Mouse (Mus musculus): Measurements from ENCODE around the gene Fam222b. TPM values are rescaled to one million over a fixed set of nuclear protein-coding genes. Genes with fewer than 3 reads are reported as not detected.

The Fam222b gene
- polyA plus RNA-seq, 1 experiment from 2014 or later: 33.2 TPM

DNA sequence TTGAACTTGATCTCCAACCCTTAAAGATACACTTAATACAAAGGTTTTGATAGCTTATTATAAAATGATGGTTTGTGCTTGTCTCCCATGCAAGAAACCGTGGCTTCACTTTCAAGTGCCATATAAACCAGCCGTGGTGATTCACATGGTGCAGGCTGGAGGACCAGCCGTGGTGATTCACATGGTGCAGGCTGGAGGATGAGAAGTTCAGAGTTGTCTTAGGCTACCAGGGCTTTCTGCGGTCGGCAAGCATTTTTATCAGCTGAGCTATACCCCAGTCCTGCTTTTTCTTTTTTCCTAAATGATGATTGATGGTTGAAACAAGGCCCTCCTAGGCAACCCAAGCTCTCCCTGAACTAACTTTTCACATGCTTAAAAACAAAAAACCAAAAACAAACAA is 7.7 kb downstream of the Fam222b start:
- Histone ChIP-seq H3K4me3 (ENCODE audit: low read depth, low read length) (no peak overlapping the region), H3K4me1 (ENCODE audit: control insufficient read depth, insufficient read depth, low read length) (no peaks in the 10 kb centered on the region; the same call in 1 of the 2 replicates), H3K4me2 (ENCODE audit: low read depth) (no peak overlapping the region), H3K27me3 (ENCODE audit: control insufficient read depth, insufficient read depth, low read length) (no peaks in the 10 kb centered on the region), H3K9me3 (ENCODE audit: control insufficient read depth, low read length) (no peaks in the 10 kb centered on the region), H3K9ac (ENCODE audit: low read length) (no peak overlapping the region), H3K27ac (ENCODE audit: low read depth, low read length) (no peak overlapping the region), H3K36me3 (ENCODE audit: control insufficient read depth, insufficient read depth, low read length) (no peaks in the 10 kb centered on the region; the same call in 1 of the 2 replicates)
- DNase-seq (ENCODE audit: low spot score) (no peak), ATAC-seq (ENCODE audit: insufficient read depth, low FRiP score, low TSS enrichment) (no peak)
- 84% methylated on average over 5 of the region's 5 CpGs for WGBS

DNA sequence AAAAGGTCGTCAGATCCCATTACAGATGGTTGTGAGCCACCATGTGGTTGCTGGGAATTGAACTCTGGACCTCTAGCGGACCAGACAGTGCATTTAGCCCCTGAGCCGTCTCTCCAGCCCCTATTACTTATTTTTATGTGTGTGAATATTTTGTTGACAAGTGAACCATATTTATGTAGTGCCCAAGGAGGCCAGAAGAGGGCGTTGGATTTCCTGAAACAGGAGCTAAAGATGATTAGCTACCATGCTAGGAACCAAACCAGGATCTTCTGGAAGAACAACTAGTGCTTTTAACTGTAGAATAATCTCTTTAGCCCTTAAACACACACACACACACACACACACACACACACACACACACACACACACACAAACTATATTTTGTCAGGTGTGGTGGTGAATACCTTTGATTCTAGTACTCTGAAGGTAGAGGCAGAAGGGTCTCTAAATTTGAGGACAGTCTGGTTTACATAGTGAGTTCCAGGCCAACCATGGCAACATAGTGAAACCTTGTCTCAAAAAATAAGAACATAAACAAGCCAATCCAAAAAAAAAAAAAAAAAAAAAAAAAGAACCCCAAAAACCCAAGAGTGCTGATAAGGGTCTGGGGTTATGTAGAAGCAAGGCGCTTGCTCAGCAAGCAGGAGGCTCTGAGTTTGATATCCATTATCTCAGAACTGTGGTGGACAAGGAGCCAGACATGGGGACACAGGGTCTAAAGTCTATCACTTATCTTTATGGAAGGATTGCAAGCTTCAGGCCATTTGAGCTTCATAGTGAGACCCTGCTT is 8.7 kb downstream of the Fam222b start:
- no peak for ATAC-seq (ENCODE audit: insufficient read depth, low FRiP score, low TSS enrichment)
- no peaks in the 10 kb centered on the region for H3K4me1 ChIP-seq (ENCODE audit: control insufficient read depth, insufficient read depth, low read length)
- H3K4me2 ChIP-seq (ENCODE audit: low read depth): no peak overlapping the region
- 72% methylated on average over 5 of the region's 5 CpGs for WGBS
- no peak overlapping the region for H3K27ac ChIP-seq (ENCODE audit: low read depth, low read length)
- no peak overlapping the region for H3K4me3 ChIP-seq (ENCODE audit: low read depth, low read length)
- no peaks in the 10 kb centered on the region for H3K9me3 ChIP-seq (ENCODE audit: control insufficient read depth, low read length)
- H3K9ac ChIP-seq (ENCODE audit: low read length): no peak overlapping the region
- no peak for DNase-seq (ENCODE audit: low spot score)
- peaks cover 2% of the 10 kb centered on the region; the same call in 1 of the 2 replicates for H3K36me3 ChIP-seq (ENCODE audit: control insufficient read depth, insufficient read depth, low read length)
- no peaks in the 10 kb centered on the region for H3K27me3 ChIP-seq (ENCODE audit: control insufficient read depth, insufficient read depth, low read length)

DNA sequence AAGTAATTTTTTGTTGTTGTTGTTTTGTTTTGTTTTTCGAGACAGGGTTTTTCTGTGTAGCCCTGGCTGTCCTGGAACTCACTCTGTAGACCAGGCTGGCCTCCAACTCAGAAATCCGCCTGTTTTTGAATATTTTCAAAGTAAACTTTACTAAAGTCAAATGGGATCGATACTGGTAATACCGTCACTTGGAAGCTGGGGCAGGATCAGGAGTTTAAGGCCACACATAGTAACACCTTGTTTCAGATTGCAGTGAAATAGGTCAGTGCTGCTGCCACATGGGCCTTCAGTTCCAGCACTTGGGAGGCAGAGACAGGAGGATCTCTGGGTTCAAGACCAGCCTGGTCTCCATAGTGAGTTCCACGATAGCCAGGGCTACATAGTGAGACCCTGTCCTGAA is 10.0 kb downstream of the Fam222b start:
- no peak overlapping the region for H3K4me2 ChIP-seq (ENCODE audit: low read depth)
- H3K4me1 ChIP-seq (ENCODE audit: control insufficient read depth, insufficient read depth, low read length): no peaks in the 10 kb centered on the region
- 91% methylated on average over 5 of the region's 5 CpGs for WGBS
- no peak overlapping the region for H3K9ac ChIP-seq (ENCODE audit: low read length)
- DNase-seq (ENCODE audit: low spot score) (no peak), ATAC-seq (ENCODE audit: insufficient read depth, low FRiP score, low TSS enrichment) (no peak)
- H3K27ac ChIP-seq (ENCODE audit: low read depth, low read length): no peak overlapping the region
- H3K4me3 ChIP-seq (ENCODE audit: low read depth, low read length): no peak overlapping the region
- H3K9me3 ChIP-seq (ENCODE audit: control insufficient read depth, low read length): no peaks in the 10 kb centered on the region
- peaks cover 2% of the 10 kb centered on the region; the same call in 1 of the 2 replicates for H3K36me3 ChIP-seq (ENCODE audit: control insufficient read depth, insufficient read depth, low read length)
- H3K27me3 ChIP-seq (ENCODE audit: control insufficient read depth, insufficient read depth, low read length): no peaks in the 10 kb centered on the region

DNA sequence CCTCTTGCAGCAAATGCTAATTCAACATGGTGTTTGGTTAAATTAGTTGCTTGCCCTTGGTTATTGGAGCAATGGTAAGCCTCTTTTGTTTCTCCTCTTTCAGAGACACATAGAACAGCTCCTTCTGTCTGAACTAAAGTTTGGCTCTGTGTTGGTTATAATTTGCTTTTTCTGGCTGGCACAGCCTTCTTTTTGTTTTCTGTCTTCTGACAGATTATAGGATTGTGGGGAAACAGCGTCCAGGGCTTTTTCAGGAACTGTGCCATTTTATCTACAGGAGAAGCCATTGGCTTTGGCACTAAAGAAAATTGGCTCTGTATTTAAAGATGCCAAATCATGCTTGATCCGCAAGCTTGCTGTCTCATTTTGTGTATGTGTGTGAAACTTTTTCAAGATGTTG is 19.2 kb downstream of the Fam222b start:
- no peaks in the 10 kb centered on the region for H3K27me3 ChIP-seq (ENCODE audit: control insufficient read depth, insufficient read depth, low read length)
- no peak for DNase-seq (ENCODE audit: low spot score)
- no peaks in the 10 kb centered on the region for H3K36me3 ChIP-seq (ENCODE audit: control insufficient read depth, insufficient read depth, low read length)
- WGBS: 90% methylated on average over 2 of the region's 2 CpGs
- no peak overlapping the region for H3K27ac ChIP-seq (ENCODE audit: low read depth, low read length)
- no peak overlapping the region for H3K4me2 ChIP-seq (ENCODE audit: low read depth)
- no peak overlapping the region for H3K9ac ChIP-seq (ENCODE audit: low read length)
- H3K4me1 ChIP-seq (ENCODE audit: control insufficient read depth, insufficient read depth, low read length): peaks cover 16% of the 10 kb centered on the region
- no peak overlapping the region for H3K4me3 ChIP-seq (ENCODE audit: low read depth, low read length)
- ATAC-seq (ENCODE audit: insufficient read depth, low FRiP score, low TSS enrichment): no peak
- no peaks in the 10 kb centered on the region for H3K9me3 ChIP-seq (ENCODE audit: control insufficient read depth, low read length)

DNA sequence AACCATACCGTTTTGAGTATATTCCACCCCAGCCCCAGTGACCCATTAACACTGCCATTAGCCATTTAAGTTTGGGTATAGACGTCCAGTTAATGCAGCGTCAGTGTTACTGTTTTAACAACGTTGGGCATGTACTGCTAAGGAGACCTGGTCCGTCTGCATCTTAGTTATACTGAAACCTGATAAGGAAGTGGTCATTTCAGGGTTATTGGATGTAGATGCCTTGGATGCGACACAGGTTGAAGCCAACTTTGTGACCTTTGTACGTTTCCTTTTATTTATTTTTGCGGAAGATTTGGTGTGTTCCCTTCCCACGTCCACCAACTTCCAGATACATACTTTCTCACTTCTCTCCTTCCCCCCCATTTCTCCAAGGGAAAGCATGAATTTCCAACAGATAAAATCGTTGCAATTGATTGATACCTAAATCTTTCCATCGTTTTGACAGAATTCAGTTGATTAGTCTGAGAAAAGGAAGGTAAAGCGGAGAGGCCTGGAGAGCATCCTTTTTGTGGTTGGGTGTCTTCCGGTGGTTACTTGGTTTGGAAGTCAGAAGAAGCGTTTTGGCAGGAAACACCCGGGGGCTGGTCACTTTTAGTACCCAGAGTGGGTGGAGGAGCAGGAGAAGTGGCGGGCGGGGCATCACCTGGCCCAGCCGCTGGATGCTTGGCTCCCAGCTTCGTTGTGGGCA is 20.4 kb downstream of the Fam222b start:
- no peaks in the 10 kb centered on the region for H3K27me3 ChIP-seq (ENCODE audit: control insufficient read depth, insufficient read depth, low read length)
- peak overlapping the region; percentile 72 for H3K9ac ChIP-seq (ENCODE audit: low read length)
- H3K4me3 ChIP-seq (ENCODE audit: low read depth, low read length): peak overlapping the region; percentile 51
- H3K9me3 ChIP-seq (ENCODE audit: control insufficient read depth, low read length): no peaks in the 10 kb centered on the region
- DNase-seq (ENCODE audit: low spot score) (no peak), ATAC-seq (ENCODE audit: insufficient read depth, low FRiP score, low TSS enrichment) (no peak)
- 14% methylated on average over 19 of the region's 19 CpGs for WGBS
- peak overlapping the region; percentile 86 for H3K27ac ChIP-seq (ENCODE audit: low read depth, low read length)
- peak overlapping the region; percentile 60 for H3K4me2 ChIP-seq (ENCODE audit: low read depth)
- peaks cover 16% of the 10 kb centered on the region for H3K4me1 ChIP-seq (ENCODE audit: control insufficient read depth, insufficient read depth, low read length)
- H3K36me3 ChIP-seq (ENCODE audit: control insufficient read depth, insufficient read depth, low read length): no peaks in the 10 kb centered on the region

DNA sequence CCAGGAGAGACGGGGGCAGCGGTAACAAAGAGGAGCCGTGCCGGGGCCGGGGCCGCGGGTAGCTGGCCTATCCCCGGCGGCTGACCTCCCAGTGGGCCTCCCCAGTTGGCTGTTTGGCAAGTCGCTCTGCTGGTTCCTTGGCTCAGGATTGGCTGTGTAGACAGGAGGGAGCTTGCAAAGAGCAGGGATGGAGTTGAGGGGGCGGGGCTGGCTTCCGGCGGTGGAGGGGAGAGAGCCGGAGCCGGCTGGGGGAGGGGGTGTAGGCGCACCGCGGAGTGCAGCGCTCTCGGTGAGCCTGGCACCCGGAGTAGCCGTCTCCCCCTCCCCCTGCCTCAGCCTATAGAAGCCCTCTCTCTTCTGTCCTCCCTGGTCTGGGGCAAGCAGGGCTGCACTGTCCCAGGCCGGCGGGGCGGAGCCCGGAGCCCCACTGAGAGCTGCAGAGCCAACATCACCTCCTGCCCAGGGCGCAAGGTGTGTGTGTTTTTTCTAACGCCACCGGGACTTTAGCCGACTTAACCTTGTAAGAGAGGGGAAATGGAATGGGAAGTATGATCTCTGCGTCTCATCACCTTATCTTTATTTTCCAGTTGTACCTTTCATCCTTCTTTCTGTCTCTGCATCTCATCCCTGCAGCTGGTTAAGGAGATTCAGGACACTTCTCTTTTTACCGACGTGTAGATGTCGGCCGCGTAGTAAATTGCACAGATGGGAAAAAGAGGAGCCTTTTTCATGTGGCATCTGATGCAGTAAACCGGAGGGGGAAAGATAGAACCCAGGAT is 21.1 kb downstream of the Fam222b start:
- Histone ChIP-seq H3K4me2 (ENCODE audit: low read depth) (peak overlapping the region; percentile 60), H3K9me3 (ENCODE audit: control insufficient read depth, low read length) (no peaks in the 10 kb centered on the region), H3K9ac (ENCODE audit: low read length) (peak overlapping the region; percentile 72), H3K27me3 (ENCODE audit: control insufficient read depth, insufficient read depth, low read length) (no peaks in the 10 kb centered on the region), H3K36me3 (ENCODE audit: control insufficient read depth, insufficient read depth, low read length) (no peaks in the 10 kb centered on the region), H3K27ac (ENCODE audit: low read depth, low read length) (peak overlapping the region; percentile 86), H3K4me3 (ENCODE audit: low read depth, low read length) (peak overlapping the region; percentile 51), H3K4me1 (ENCODE audit: control insufficient read depth, insufficient read depth, low read length) (peaks cover 16% of the 10 kb centered on the region)
- DNase-seq (ENCODE audit: low spot score) (peak; percentile 95), ATAC-seq (ENCODE audit: insufficient read depth, low FRiP score, low TSS enrichment) (peak; percentile 99)
- WGBS: 1% methylated on average over 36 of the region's 37 CpGs

DNA sequence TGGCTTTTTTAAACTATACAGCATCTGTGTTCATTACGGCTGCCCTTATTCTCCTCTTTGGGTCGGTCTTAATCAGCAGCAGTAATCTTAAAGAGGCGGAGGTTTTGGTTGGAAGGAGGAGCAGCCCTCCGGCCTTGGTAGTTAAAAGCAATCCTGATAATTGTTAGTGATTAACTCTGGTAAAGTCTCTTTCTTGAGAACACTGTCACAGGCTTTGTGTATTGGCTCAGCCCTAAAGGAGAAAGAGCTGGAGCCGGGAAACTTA is 21.6 kb downstream of the Fam222b start:
- Histone ChIP-seq H3K4me1 (ENCODE audit: control insufficient read depth, insufficient read depth, low read length) (peaks cover 16% of the 10 kb centered on the region), H3K36me3 (ENCODE audit: control insufficient read depth, insufficient read depth, low read length) (no peaks in the 10 kb centered on the region), H3K9me3 (ENCODE audit: control insufficient read depth, low read length) (no peaks in the 10 kb centered on the region), H3K4me3 (ENCODE audit: low read depth, low read length) (peak overlapping the region; percentile 51), H3K9ac (ENCODE audit: low read length) (peak overlapping the region; percentile 72), H3K27ac (ENCODE audit: low read depth, low read length) (peak overlapping the region; percentile 86), H3K27me3 (ENCODE audit: control insufficient read depth, insufficient read depth, low read length) (no peaks in the 10 kb centered on the region), H3K4me2 (ENCODE audit: low read depth) (peak overlapping the region; percentile 60)
- ATAC-seq (ENCODE audit: insufficient read depth, low FRiP score, low TSS enrichment): no peak
- DNase-seq (ENCODE audit: low spot score): no peak
- 13% methylated on average over 5 of the region's 5 CpGs for WGBS

DNA sequence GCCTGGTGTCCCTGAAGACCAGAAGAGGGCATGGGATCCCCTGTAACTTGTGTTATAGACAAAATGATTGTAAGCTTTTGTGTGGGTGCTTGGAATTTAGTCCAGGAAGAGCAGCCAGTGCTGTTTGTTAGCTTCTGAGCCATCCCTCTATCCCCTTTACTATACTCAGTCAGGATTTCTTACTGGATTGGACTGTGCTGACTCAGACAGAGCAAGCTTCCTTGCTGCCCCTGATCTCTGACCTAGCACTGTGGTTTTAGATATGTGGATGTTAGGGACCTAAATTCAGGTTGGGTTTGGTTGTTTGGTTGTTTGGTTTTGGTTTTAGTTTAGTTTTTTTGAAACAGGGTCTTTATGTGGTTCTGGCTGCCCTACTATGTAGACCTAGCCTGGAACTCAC is 24.0 kb downstream of the Fam222b start:
- Histone ChIP-seq H3K27ac (ENCODE audit: low read depth, low read length) (no peak overlapping the region), H3K4me3 (ENCODE audit: low read depth, low read length) (no peak overlapping the region), H3K9ac (ENCODE audit: low read length) (no peak overlapping the region), H3K4me1 (ENCODE audit: control insufficient read depth, insufficient read depth, low read length) (peaks cover 16% of the 10 kb centered on the region), H3K36me3 (ENCODE audit: control insufficient read depth, insufficient read depth, low read length) (no peaks in the 10 kb centered on the region), H3K4me2 (ENCODE audit: low read depth) (no peak overlapping the region), H3K27me3 (ENCODE audit: control insufficient read depth, insufficient read depth, low read length) (no peaks in the 10 kb centered on the region), H3K9me3 (ENCODE audit: control insufficient read depth, low read length) (no peaks in the 10 kb centered on the region)
- no peak for DNase-seq (ENCODE audit: low spot score)
- ATAC-seq (ENCODE audit: insufficient read depth, low FRiP score, low TSS enrichment): no peak
